Comparison of ENCODE assay signal across 25 mouse cellular contexts in the genomic region with DNA sequence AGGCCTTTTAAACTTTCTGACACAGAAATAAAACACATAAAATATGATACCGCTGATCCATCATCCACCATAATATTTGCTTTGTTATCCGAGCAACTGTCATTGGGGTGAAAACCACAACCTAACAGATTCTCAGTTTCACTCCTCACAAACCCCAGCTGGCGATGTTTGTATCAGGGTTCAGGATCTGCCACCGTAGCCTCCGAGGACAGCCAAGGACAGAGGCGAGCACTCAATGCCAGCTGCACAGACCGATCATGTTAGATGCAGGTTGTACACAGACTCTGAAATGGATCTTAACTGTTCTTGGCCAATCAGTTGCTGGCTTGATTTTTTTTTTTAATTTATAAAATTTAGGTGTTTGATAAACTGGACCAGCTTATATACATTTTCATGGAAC.
A peak's percentile ranks its signal among the peaks of the same experiment; 100 is the strongest.
DNase-seq lines count a peak whose midpoint lies in the region; ATAC-seq and TF ChIP-seq lines count a peak whose summit lies in the region.
"Had no signal": no experiment of that assay in that cellular context is flagged by ENCODE, and none has a peak within 500 bp of the region (broad histone marks: within the 10 kb centered on the region; RNA-seq: fewer than 3 reads in every experiment).

No protein-coding gene starts in this region.

- H3K9ac ChIP-seq in heart, embryonic 15.5 days = no peak overlapping the region
- H3K9ac ChIP-seq in liver, postnatal 0 days (replicated peaks) = no peak overlapping the region
- H3K9ac ChIP-seq in liver, embryonic 11.5 days (ENCODE audit: low read depth, low read length) = no peak overlapping the region
- H3K9ac ChIP-seq: embryonic facial prominence, embryonic 15.5 days; heart, embryonic 13.5 days; hindbrain, embryonic 12.5 days; limb, embryonic 15.5 days; liver, embryonic 15.5 days had no signal

- no peak for DNase-seq in heart, embryonic 10.5 days (ENCODE audit: low spot score)
- DNase-seq in liver, postnatal 0 days = peak; percentile 27
- DNase-seq in liver, embryonic 11.5 days (ENCODE audit: low spot score) = no peak
- DNase-seq in brain, adult 2 months (ENCODE audit: low read depth, low spot score) = peak; percentile 35
- DNase-seq in lung, postnatal 36 days = peak; percentile 43
- DNase-seq in cerebellum, postnatal 36 days = no peak
- no peak for DNase-seq in embryo, embryonic 11 days
- DNase-seq: adrenal gland, postnatal 36 days; cerebellum, adult 11-12 months; cerebellum, postnatal 14 days; kidney, postnatal 10 days; right cerebral cortex, adult 18-20 months; thymus, postnatal 36 days had no signal

- H3K9me3 ChIP-seq in heart, embryonic 15.5 days (replicated peaks) = no peaks in the 10 kb centered on the region
- no peaks in the 10 kb centered on the region for H3K9me3 ChIP-seq in heart, embryonic 10.5 days
- no peaks in the 10 kb centered on the region for H3K9me3 ChIP-seq in liver, postnatal 0 days (ENCODE audit: low read length)
- H3K9me3 ChIP-seq in liver, embryonic 11.5 days (ENCODE audit: control insufficient read depth, low read length) = no peaks in the 10 kb centered on the region
- H3K9me3 ChIP-seq: embryonic facial prominence, embryonic 15.5 days; hindbrain, embryonic 12.5 days; limb, embryonic 15.5 days; liver, embryonic 15.5 days; midbrain, embryonic 10.5 days had no signal

- 0 out of 2 replicates have a peak overlapping the region, but pooled peaks have one; percentile 0 for H3K27ac ChIP-seq in heart, embryonic 15.5 days
- H3K27ac ChIP-seq in heart, embryonic 10.5 days = no peak overlapping the region
- 0 out of 2 replicates have a peak overlapping the region, but pooled peaks have one; percentile 19 for H3K27ac ChIP-seq in liver, postnatal 0 days (ENCODE audit: low read depth)
- H3K27ac ChIP-seq in liver, embryonic 11.5 days (ENCODE audit: low read depth, low read length) = no peak overlapping the region
- H3K27ac ChIP-seq: embryonic facial prominence, embryonic 15.5 days; heart, embryonic 13.5 days; hindbrain, embryonic 12.5 days; limb, embryonic 15.5 days; liver, embryonic 15.5 days; macrophage; midbrain, embryonic 10.5 days had no signal

- no peak overlapping the region for H3K4me3 ChIP-seq in heart, embryonic 15.5 days
- no peak overlapping the region for H3K4me3 ChIP-seq in heart, embryonic 10.5 days
- no peak overlapping the region for H3K4me3 ChIP-seq in liver, postnatal 0 days (ENCODE audit: low read depth, low read length)
- no peak overlapping the region for H3K4me3 ChIP-seq in liver, embryonic 11.5 days (ENCODE audit: low read depth, low read length)
- H3K4me3 ChIP-seq: embryonic facial prominence, embryonic 15.5 days; heart, embryonic 13.5 days; hindbrain, embryonic 12.5 days; limb, embryonic 15.5 days; liver, embryonic 15.5 days; midbrain, embryonic 10.5 days had no signal

- no peak for ATAC-seq in heart, embryonic 15.5 days (replicated peaks; ENCODE audit: insufficient number of reproducible peaks, insufficient read depth, low FRiP score, low read depth)
- peak; percentile 52 for ATAC-seq in liver, postnatal 0 days
- no peak for ATAC-seq in liver, embryonic 11.5 days (replicated peaks; ENCODE audit: low FRiP score)
- ATAC-seq: forebrain, embryonic 14.5 days; intestine, postnatal 0 days; midbrain, embryonic 16.5 days; Patski had no signal

- H3K4me1 ChIP-seq in heart, embryonic 15.5 days (replicated peaks) = peaks cover 24% of the 10 kb centered on the region
- H3K4me1 ChIP-seq in heart, embryonic 10.5 days = peaks cover 11% of the 10 kb centered on the region; the same call in 1 of the 2 replicates
- no peaks in the 10 kb centered on the region for H3K4me1 ChIP-seq in liver, postnatal 0 days (ENCODE audit: insufficient read depth)
- H3K4me1 ChIP-seq in liver, embryonic 11.5 days (replicated peaks; ENCODE audit: control insufficient read depth, insufficient read depth, low read length) = no peaks in the 10 kb centered on the region
- H3K4me1 ChIP-seq: embryonic facial prominence, embryonic 15.5 days; hindbrain, embryonic 12.5 days; limb, embryonic 15.5 days; liver, embryonic 15.5 days had no signal

- no peak for TF ChIP-seq CTCF in liver, postnatal 0 days (IDR thresholded peaks at IDR 0.05; ENCODE audit: low read depth)

- no peak overlapping the region for H3K4me2 ChIP-seq in heart, embryonic 15.5 days
- no peak overlapping the region for H3K4me2 ChIP-seq in liver, postnatal 0 days (ENCODE audit: low read depth, low read length)
- no peak overlapping the region for H3K4me2 ChIP-seq in liver, embryonic 11.5 days
- H3K4me2 ChIP-seq: embryonic facial prominence, embryonic 15.5 days; heart, embryonic 13.5 days; hindbrain, embryonic 12.5 days; limb, embryonic 15.5 days; liver, embryonic 15.5 days had no signal

- H3K27me3 ChIP-seq in heart, embryonic 15.5 days = no peaks in the 10 kb centered on the region
- H3K27me3 ChIP-seq in heart, embryonic 10.5 days (ENCODE audit: insufficient read depth, poor library complexity, severe bottlenecking) = no peaks in the 10 kb centered on the region
- H3K27me3 ChIP-seq in liver, postnatal 0 days (ENCODE audit: insufficient read depth, low read length) = no peaks in the 10 kb centered on the region
- no peaks in the 10 kb centered on the region for H3K27me3 ChIP-seq in liver, embryonic 11.5 days (replicated peaks; ENCODE audit: control insufficient read depth, insufficient read depth, low read length)
- H3K27me3 ChIP-seq: embryonic facial prominence, embryonic 15.5 days; heart, embryonic 13.5 days; hindbrain, embryonic 12.5 days; limb, embryonic 15.5 days; liver, embryonic 15.5 days; Patski had no signal

- WGBS in heart, embryonic 15.5 days = 78% methylated on average over 7 of the region's 7 CpGs
- 92% methylated on average over 7 of the region's 7 CpGs for WGBS in heart, embryonic 10.5 days
- 74% methylated on average over 7 of the region's 7 CpGs for WGBS in liver, postnatal 0 days (ENCODE audit: insufficient replicate concordance)
- 90% methylated on average over 7 of the region's 7 CpGs for WGBS in liver, embryonic 11.5 days

- H3K36me3 ChIP-seq in heart, embryonic 15.5 days = peaks cover 22% of the 10 kb centered on the region
- H3K36me3 ChIP-seq in heart, embryonic 10.5 days = peaks cover 69% of the 10 kb centered on the region
- H3K36me3 ChIP-seq in liver, postnatal 0 days (replicated peaks; ENCODE audit: insufficient read depth, low read length) = peaks cover 27% of the 10 kb centered on the region
- peaks cover 20% of the 10 kb centered on the region for H3K36me3 ChIP-seq in liver, embryonic 11.5 days (ENCODE audit: control insufficient read depth, insufficient read depth, low read length)

- TF ChIP-seq EP300 in liver, postnatal 0 days (IDR thresholded peaks at IDR 0.05; ENCODE audit: low read depth) = peak; percentile 11; the same call in 1 of the 2 replicates

Comparison
In these comparisons a context has a peak if more than half of its experiments do, and no peak if none do; other contexts are left out.
1. H3K27ac ChIP-seq: peak in heart, embryonic 15.5 days (single experiment) and liver, postnatal 0 days (single experiment); none in heart, embryonic 10.5 days (single experiment) and liver, embryonic 11.5 days (single experiment).
2. DNase-seq: peak in liver, postnatal 0 days (single experiment), brain, adult 2 months (single experiment) and lung, postnatal 36 days (single experiment); none in heart, embryonic 10.5 days (single experiment), liver, embryonic 11.5 days (single experiment), cerebellum, postnatal 36 days (0 of 2) and embryo, embryonic 11 days (single experiment).